Mouse (Mus musculus): Measurements from ENCODE around the gene Adap1. TPM values are rescaled to one million over a fixed set of nuclear protein-coding genes. Genes with fewer than 3 reads are reported as not detected.

Adap1 gene
- polyA plus RNA-seq, 1 experiment = 7.8 TPM

DNA sequence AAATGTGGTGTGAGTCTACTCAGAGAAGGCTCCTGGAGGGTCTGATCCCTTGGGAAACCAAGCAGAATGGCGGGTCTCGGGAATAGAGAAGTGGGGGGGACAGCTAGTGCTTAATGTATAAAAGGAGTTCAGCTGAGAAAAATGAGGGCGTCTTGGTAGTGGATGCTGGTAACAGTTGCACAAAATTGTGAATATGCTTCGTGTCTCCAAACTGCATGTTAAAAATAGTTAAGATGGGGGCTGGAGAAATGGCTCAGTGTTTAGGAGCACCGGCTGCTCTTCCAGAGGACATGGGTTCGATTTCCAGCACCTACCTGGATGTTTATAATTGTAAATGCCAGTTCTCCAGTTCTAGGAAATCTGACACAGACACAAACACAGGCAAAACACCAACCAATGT, 4.1 kb downstream of the Adap1 start:
- no peaks in the 10 kb centered on the region for H3K27me3 ChIP-seq (ENCODE audit: control insufficient read depth, insufficient read depth, low read length)
- no peak overlapping the region for H3K27ac ChIP-seq (ENCODE audit: control insufficient read depth, insufficient read depth, low read depth, low read length)
- no peak for TF ChIP-seq CTCF (IDR thresholded peaks at IDR 0.05; ENCODE audit: control insufficient read depth, insufficient read depth, insufficient replicate concordance, low read depth, low read length)
- TF ChIP-seq POLR2A (IDR thresholded peaks at IDR 0.05; ENCODE audit: control insufficient read depth, low read depth, low read length) = no peak
- H3K4me1 ChIP-seq (ENCODE audit: control insufficient read depth, insufficient read depth, low read length) = peaks cover 24% of the 10 kb centered on the region
- H3K4me3 ChIP-seq (ENCODE audit: control insufficient read depth, low read depth, low read length) = no peak overlapping the region
- no peaks in the 10 kb centered on the region for H3K36me3 ChIP-seq (ENCODE audit: control insufficient read depth, insufficient read depth, low read length)

DNA sequence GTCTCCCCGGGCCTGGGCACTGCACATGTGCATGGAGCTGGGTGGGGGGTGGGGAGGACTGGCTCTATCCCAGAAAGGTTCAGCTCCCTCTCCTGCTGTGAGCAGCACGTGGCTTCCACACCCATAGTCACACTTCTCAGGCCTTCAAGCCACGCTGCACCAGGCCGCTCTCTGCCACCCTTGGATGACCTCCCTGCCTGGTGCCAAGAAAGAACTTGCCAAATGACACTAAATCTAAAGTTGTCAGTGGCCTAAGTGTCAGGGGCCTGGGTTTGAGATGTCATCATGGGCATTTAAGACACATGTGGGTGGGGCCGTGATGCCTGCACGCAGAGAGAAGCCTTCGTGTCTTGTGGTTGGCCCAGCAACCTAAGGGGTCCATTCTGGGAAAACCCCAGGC, 5.0 kb downstream of the Adap1 start:
- Histone ChIP-seq H3K27me3 (ENCODE audit: control insufficient read depth, insufficient read depth, low read length) (no peaks in the 10 kb centered on the region), H3K4me1 (ENCODE audit: control insufficient read depth, insufficient read depth, low read length) (peaks cover 20% of the 10 kb centered on the region), H3K36me3 (ENCODE audit: control insufficient read depth, insufficient read depth, low read length) (no peaks in the 10 kb centered on the region), H3K4me3 (ENCODE audit: control insufficient read depth, low read depth, low read length) (no peak overlapping the region), H3K27ac (ENCODE audit: control insufficient read depth, insufficient read depth, low read depth, low read length) (no peak overlapping the region)
- TF ChIP-seq CTCF (IDR thresholded peaks at IDR 0.05; ENCODE audit: control insufficient read depth, insufficient read depth, insufficient replicate concordance, low read depth, low read length) (no peak), POLR2A (IDR thresholded peaks at IDR 0.05; ENCODE audit: control insufficient read depth, low read depth, low read length) (no peak)

DNA sequence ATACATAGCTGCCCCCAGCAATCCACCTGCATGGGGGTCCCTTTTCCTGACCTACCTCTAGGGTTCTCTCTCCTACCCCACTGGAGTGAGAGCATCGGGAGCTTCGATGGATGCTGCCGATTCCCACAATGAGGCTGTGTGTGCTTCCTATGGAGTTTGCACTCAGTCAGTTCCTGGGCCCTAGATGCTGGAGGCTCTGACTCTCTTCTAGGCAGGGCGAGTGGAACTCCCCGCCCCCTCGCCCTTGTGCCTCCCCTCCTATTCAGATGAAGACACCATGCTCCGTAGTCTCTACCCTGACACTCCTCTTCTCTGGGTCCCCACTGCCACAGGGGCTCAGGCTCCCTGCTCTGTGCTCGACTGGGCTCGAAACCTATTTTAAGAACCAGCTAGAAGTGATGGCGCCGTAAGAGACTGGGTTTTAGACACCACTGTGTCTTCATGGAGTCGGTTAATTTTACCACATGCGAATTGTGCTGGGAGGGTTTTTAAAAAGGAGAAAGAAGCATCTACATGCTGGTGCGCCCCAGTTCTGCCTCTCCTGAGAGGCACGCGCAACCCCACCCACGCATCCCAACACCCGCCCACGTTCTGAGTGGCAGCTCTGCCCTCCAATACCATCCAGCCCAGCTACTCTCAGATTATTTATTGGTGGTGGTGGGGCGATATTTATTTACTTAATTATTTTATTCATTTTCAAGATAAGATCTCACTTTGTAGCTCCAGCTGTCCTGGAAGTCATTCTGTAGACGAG, 7.5 kb downstream of the Adap1 start:
- Histone ChIP-seq H3K27me3 (ENCODE audit: control insufficient read depth, insufficient read depth, low read length) (no peaks in the 10 kb centered on the region), H3K27ac (ENCODE audit: control insufficient read depth, insufficient read depth, low read depth, low read length) (no peak overlapping the region), H3K36me3 (ENCODE audit: control insufficient read depth, insufficient read depth, low read length) (no peaks in the 10 kb centered on the region), H3K4me3 (ENCODE audit: control insufficient read depth, low read depth, low read length) (peak overlapping the region; percentile 7; the same call in 1 of the 2 replicates), H3K4me1 (ENCODE audit: control insufficient read depth, insufficient read depth, low read length) (peaks cover 5% of the 10 kb centered on the region; the same call in 1 of the 2 replicates)
- TF ChIP-seq CTCF (IDR thresholded peaks at IDR 0.05; ENCODE audit: control insufficient read depth, insufficient read depth, insufficient replicate concordance, low read depth, low read length) = no peak
- TF ChIP-seq POLR2A (IDR thresholded peaks at IDR 0.05; ENCODE audit: control insufficient read depth, low read depth, low read length) = no peak

DNA sequence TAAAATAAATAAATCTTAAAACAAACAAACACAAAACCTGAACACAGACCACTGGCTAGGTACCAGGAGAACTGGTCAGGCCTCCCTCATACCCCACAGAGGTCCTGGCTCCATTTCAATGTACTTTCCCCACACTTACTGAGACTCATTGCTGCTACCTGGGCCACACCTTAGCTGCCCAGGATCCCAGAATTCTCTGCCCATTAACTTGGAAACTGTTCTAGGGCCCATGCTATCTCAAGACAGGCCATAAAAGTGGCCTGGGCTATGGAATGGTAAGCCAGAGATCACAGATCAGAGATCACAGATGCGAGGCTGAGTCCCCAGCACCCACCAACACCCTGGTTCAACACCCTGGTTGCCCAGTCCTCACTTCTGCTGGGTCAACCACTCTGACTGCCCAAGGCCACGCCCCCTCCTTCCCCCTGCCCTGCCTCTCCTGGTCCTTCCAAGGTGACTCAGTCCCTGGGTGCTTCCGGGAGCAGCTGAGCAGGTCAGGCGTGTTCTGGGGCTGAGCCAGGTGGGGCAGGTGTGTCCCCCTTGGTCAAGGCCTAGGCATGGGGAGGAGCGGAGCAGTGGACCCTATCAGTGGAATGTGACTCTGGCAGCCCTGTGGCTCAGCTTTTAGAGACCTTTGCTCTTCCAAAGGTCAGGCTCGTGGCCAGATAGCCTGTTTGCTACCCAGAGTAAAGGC, 8.3 kb downstream of the Adap1 start:
- no peak for TF ChIP-seq CTCF (IDR thresholded peaks at IDR 0.05; ENCODE audit: control insufficient read depth, insufficient read depth, insufficient replicate concordance, low read depth, low read length)
- no peak for TF ChIP-seq POLR2A (IDR thresholded peaks at IDR 0.05; ENCODE audit: control insufficient read depth, low read depth, low read length)
- Histone ChIP-seq H3K36me3 (ENCODE audit: control insufficient read depth, insufficient read depth, low read length) (no peaks in the 10 kb centered on the region), H3K4me1 (ENCODE audit: control insufficient read depth, insufficient read depth, low read length) (peaks cover 5% of the 10 kb centered on the region; the same call in 1 of the 2 replicates), H3K27me3 (ENCODE audit: control insufficient read depth, insufficient read depth, low read length) (no peaks in the 10 kb centered on the region), H3K4me3 (ENCODE audit: control insufficient read depth, low read depth, low read length) (no peak overlapping the region), H3K27ac (ENCODE audit: control insufficient read depth, insufficient read depth, low read depth, low read length) (no peak overlapping the region)

DNA sequence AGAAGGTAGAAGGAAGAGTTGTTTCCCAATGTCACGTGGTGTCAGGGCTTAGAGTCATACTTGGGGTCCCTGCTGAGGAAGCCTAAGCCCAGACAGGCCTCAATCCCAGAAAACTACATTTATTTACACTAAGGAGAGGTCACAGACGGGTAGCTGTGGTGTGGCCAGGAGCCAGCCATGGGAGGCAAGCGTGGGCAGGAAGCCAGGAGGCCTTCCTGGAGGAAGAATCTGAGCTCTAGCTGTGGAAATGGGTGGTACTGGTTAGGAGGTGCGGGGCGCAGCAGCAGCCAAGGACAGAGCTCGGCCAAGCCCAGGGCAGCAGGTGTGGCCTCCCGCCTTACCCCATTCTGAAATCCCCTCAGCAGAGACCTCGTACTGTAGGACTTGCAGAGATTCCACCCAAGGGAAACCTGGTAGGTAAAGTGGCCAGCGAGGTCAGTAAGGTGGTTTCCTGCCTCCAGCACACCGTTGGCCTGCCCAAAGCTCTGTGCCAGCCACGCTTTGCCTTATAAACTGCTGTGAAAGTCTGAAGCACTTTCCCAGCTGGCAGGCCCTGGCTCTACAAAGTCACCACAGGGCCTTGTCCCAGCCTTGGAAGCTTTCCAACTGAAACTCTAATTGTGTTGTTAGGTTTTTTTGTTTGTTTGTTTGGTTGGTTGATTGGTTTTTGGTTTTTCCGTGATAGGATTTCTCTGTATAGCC, 10.3 kb downstream of the Adap1 start:
- H3K4me1 ChIP-seq (ENCODE audit: control insufficient read depth, insufficient read depth, low read length) = peaks cover 5% of the 10 kb centered on the region; the same call in 1 of the 2 replicates
- TF ChIP-seq CTCF (IDR thresholded peaks at IDR 0.05; ENCODE audit: control insufficient read depth, insufficient read depth, insufficient replicate concordance, low read depth, low read length) = no peak
- no peak for TF ChIP-seq POLR2A (IDR thresholded peaks at IDR 0.05; ENCODE audit: control insufficient read depth, low read depth, low read length)
- H3K27me3 ChIP-seq (ENCODE audit: control insufficient read depth, insufficient read depth, low read length) = no peaks in the 10 kb centered on the region
- no peak overlapping the region for H3K4me3 ChIP-seq (ENCODE audit: control insufficient read depth, low read depth, low read length)
- no peaks in the 10 kb centered on the region for H3K36me3 ChIP-seq (ENCODE audit: control insufficient read depth, insufficient read depth, low read length)
- no peak overlapping the region for H3K27ac ChIP-seq (ENCODE audit: control insufficient read depth, insufficient read depth, low read depth, low read length)

DNA sequence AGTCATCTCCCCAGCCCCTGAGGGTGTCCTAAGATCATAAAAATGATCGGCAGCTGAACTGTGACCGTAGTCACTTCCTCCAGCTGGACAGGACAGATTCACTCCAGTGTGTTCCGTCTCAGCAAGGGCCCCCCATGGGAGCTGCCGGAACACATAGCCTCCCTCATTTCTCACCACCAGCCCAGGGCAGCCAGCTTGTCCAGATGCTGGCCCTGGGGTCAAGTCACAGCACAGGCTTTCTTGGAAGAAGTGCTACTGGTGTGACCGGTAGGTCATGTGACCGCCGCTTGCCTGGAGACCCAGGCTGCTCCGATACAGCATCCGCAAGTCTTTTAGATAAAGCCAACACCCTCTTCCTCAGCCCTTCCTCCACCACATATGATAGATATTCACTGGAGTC, 11.9 kb downstream of the Adap1 start:
- Histone ChIP-seq H3K4me3 (ENCODE audit: control insufficient read depth, low read depth, low read length) (no peak overlapping the region), H3K4me1 (ENCODE audit: control insufficient read depth, insufficient read depth, low read length) (peaks cover 5% of the 10 kb centered on the region; the same call in 1 of the 2 replicates), H3K27me3 (ENCODE audit: control insufficient read depth, insufficient read depth, low read length) (no peaks in the 10 kb centered on the region), H3K27ac (ENCODE audit: control insufficient read depth, insufficient read depth, low read depth, low read length) (no peak overlapping the region), H3K36me3 (ENCODE audit: control insufficient read depth, insufficient read depth, low read length) (no peaks in the 10 kb centered on the region)
- TF ChIP-seq POLR2A (IDR thresholded peaks at IDR 0.05; ENCODE audit: control insufficient read depth, low read depth, low read length) (no peak), CTCF (IDR thresholded peaks at IDR 0.05; ENCODE audit: control insufficient read depth, insufficient read depth, insufficient replicate concordance, low read depth, low read length) (no peak)

DNA sequence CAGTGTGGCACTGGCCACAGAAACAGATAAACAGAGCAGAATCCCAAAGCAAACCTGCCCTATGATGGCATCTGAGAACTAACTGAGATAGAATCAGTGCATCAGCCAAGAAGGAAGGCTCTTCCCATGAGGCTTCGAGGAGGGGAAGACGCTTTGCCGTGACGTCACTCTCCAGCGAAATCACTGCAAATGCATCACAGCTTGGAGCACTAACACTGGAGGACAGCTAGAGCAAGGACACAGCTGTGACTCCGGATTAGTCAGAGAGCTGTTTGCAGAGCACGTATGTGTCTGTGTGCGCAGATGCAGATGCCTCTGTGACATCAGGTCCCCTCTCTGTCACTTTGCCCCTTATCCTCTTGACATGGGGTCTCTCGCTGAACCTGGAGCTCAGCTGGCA, 13.6 kb downstream of the Adap1 start:
- Histone ChIP-seq H3K36me3 (ENCODE audit: control insufficient read depth, insufficient read depth, low read length) (no peaks in the 10 kb centered on the region), H3K27ac (ENCODE audit: control insufficient read depth, insufficient read depth, low read depth, low read length) (no peak overlapping the region), H3K4me1 (ENCODE audit: control insufficient read depth, insufficient read depth, low read length) (peaks cover 7% of the 10 kb centered on the region), H3K4me3 (ENCODE audit: control insufficient read depth, low read depth, low read length) (no peak overlapping the region), H3K27me3 (ENCODE audit: control insufficient read depth, insufficient read depth, low read length) (no peaks in the 10 kb centered on the region)
- TF ChIP-seq POLR2A (IDR thresholded peaks at IDR 0.05; ENCODE audit: control insufficient read depth, low read depth, low read length) = no peak
- no peak for TF ChIP-seq CTCF (IDR thresholded peaks at IDR 0.05; ENCODE audit: control insufficient read depth, insufficient read depth, insufficient replicate concordance, low read depth, low read length)
